Mouse (Mus musculus): ENCODE results near the gene Plxnc1.

Gene Plxnc1

DNA sequence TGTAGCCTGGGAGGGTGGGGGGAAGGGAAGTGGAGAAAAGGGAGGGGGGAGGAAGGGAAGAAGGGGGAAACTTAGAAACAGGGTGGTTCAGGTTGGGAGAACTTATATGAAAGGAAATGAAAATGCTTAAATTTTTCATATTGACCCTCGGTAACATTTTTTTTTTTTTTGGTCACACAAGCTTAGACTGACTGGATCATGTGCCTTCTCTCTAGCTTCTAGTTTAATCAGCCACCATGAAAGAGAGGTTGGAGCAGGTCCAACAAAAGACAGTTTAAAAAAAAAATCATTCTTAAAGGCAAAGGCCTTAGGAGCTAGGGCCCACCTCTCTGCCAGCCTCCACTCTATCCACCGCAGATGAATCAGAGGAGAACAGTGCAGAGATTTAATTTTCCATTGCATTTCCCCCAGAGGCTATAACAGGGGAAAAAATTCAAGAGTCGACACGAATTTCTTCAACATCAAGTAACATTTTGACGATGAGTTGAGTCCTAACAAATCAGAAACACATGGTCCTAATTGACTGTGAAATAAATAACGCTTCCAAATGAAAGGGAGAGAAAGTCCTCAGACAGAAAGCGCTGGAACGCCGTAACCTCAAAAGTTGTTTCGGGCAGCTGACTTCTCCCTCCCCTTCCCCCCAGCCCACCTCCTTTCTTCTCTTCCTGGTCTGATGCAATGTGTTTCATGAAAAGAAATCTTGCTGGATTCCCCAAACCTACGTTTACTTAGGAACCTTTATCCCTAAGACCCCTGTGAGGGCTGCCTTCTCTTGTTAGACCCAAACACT, 120.5 kb downstream of the Plxnc1 start:
- no peak for DNase-seq (ENCODE audit: low spot score in 2 of 2)

DNA sequence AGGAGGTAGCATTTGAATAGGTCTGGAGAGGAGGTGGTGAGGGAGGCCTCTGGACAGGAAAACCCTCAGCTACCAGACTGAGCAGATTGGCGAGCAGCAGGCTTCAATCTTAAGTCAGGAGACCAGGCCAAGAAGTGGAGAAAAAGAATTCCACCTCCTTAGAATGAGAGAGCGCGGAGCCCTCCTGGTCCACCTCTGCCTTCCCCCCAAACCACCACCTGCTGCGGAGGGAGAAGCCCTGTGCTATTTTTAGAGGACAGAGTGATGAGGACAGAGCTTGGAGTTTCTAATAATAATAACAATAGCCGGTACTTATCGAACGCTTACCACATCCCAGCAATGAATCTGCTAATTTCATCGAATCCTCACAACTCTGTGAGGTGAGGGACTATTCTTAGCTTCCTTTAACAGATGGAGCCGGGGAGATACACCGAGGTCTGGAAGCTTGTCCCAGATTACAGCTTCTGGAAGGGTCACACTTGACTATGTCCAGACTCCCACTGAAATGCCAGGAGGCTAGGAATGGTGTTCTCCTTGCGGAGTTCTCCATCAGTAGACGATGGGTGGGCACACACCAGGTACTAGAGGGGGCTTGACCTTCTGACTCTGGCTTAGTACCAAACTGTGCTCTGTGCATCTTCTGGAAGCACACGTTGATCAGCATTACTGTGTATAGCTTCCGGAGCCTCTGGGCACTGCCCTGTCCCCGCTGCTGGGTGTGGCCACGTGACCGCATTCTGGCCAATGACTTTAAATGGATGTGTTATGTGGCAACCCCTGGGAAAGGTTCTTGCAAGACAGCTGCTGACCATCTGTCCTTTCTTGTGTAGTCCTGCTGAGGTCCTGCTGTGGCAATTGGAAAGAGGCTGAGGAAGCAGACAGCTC, 125.6 kb downstream of the Plxnc1 start:
- no peak for DNase-seq (ENCODE audit: low spot score in 2 of 2)

- no peak for DNase-seq (ENCODE audit: low spot score in 2 of 2)
Observed at GRCm38 (mm10) chr10:94818127-94818526, 126.5 kb downstream of the Plxnc1 start.

DNA sequence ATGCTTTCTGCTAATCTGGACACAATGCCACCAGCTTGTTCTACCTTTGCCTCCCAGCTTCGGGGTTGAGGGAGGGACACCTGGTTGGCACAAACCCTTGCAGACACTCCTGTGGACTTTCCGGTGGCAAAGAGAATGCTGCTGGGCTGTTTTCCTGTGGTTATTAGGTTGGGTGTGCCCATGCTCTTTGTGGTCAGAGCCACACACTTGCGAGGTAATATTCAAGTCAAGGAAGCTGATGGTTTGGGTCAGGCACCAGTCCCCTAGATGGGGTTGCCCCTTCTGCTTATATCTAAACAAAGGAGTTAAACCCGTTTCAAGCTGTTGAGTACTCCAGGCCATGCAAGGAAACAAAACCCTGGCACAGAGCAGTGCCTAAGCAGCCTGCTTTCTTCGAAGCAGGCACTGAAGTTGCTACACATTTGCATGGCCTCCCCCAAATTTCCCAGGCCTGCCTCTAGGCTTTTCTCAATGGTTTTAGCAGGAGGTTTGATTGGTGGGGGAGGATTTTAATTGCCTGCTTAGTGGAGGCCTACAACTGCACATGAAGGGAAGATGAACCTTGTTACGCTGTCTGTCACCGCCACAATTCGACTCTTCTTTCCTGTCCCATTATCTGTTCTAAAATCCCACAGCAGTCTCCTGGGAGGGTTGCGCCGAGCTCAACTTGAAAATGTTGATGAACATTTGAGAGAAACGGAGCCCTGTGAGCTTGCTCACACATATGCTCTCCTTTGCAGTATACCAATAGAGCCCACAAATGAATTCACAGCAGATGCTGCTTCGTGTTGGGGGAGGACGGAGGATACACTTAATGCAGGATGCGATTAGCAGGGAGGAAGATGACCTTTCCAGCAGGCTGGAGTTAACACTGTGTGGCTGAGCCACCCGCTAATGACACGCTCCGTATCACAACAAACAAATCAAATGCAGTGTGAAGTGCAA, 132.5 kb downstream of the Plxnc1 start:
- DNase-seq (ENCODE audit: low spot score in 2 of 2), result no peak

- no peak for DNase-seq (ENCODE audit: low spot score in 2 of 2)
Observed at GRCm38 (mm10) chr10:94809946-94810472, 134.6 kb downstream of the Plxnc1 start.

DNA sequence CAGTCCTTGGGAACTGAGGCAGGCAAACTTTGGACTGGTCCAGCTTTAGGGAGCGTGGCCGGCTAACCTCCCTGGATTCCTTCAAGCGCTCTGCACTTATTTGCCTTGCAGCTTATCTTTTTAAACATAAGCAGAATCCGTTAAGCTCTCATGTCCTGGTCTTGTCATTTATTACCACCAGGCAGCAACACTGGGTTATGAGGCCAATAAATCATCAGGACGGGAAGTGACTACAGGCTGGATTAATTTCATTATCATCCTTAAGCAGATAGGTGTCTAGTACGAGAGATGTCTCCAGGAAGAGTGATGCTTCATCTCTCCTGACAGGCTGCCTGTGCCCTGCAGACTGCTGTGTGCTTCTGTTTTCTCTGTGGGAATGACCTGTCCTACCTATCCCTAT, 136.4 kb downstream of the Plxnc1 start:
- no peak for DNase-seq (ENCODE audit: low spot score in 2 of 2)

GRCm38 (mm10) chr10:94807323-94807722, 137.3 kb downstream of the Plxnc1 start:
- DNase-seq (ENCODE audit: low spot score in 2 of 2), result no peak

DNA sequence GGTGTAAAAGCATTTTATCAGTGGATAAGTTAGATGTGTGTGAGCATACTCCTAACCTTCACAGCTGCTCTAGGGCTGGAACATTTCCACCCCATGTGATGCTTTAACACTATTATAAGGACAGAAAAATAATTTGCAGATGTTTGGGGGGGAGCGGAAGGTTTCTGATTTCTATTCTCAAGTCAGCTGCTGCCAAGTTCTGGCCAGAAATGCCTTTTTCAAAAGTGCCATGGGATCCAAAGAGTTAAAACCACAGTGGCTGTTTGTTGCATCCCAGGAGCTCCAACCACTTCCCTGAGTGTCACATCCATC, 139.8 kb downstream of the Plxnc1 start:
- DNase-seq (ENCODE audit: low spot score in 2 of 2), result no peak

GRCm38 (mm10) chr10:94804029-94804908, 140.4 kb downstream of the Plxnc1 start:
- DNase-seq (ENCODE audit: low spot score in 2 of 2), result no peak

GRCm38 (mm10) chr10:94800677-94801354, 143.8 kb downstream of the Plxnc1 start:
- no peak for DNase-seq (ENCODE audit: low spot score in 2 of 2)

GRCm38 (mm10) chr10:94799485-94800239, 145.0 kb downstream of the Plxnc1 start:
- no peak for DNase-seq (ENCODE audit: low spot score in 2 of 2)

GRCm38 (mm10) chr10:94798128-94798527, 146.5 kb downstream of the Plxnc1 start:
- no peak for DNase-seq (ENCODE audit: low spot score in 2 of 2)

GRCm38 (mm10) chr10:94794666-94795244, 149.9 kb downstream of the Plxnc1 start:
- DNase-seq (ENCODE audit: low spot score in 2 of 2), result no peak

- no peak for DNase-seq (ENCODE audit: low spot score in 2 of 2)
Observed at GRCm38 (mm10) chr10:94793914-94794313, 150.7 kb downstream of the Plxnc1 start.

- no peak for DNase-seq (ENCODE audit: low spot score in 2 of 2)
Observed at GRCm38 (mm10) chr10:94789205-94789604, 155.4 kb downstream of the Plxnc1 start.

GRCm38 (mm10) chr10:94780618-94781262, 163.9 kb downstream of the Plxnc1 start:
- DNase-seq (ENCODE audit: low spot score in 2 of 2), result no peak

- no peak for DNase-seq (ENCODE audit: low spot score in 2 of 2)
Observed at GRCm38 (mm10) chr10:94779319-94779718, 165.3 kb downstream of the Plxnc1 start.

DNA sequence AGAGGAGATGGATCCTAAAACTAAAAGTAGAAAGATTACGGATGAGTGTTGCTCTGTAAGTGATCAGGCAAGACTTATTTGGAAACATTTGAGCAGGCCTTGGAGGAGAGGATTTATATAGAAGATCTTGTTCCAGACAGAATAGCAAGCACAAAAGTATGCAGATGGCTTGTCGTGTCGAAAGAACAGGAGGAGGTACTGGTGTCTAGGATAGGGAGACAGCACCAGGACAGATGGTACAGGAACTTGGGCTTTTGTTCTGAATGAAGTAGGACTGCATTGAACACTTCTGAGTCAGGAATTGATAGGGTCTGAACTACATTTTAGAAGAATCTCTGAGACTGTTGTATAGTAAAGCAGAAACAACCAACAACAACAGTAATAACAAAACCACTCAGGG, 167.1 kb downstream of the Plxnc1 start:
- no peak for DNase-seq (ENCODE audit: low spot score in 2 of 2)
